Mouse (Mus musculus) layer of hippocampus, adult 18-20 months (tissue): ENCODE results near the gene Dpm2. TPM values are rescaled to one million over a fixed set of nuclear protein-coding genes. Genes with fewer than 3 reads are reported as not detected.

Experiments
- DNase-seq, 2 experiments: peaks; one replicate each; pipeline ENCODE4 v3.0.0; 2022; ENCODE audit warnings: low spot score in 2 of 2
- total RNA-seq, 2 experiments: library from RNA; stranded (reverse); gene quantifications; 2 replicates each; pipeline ENCODE4 v1.2.3; 2021

Dpm2 gene
- total RNA-seq, 2 experiments from 2014 or later = 78.9 to 81.8 TPM

DNA sequence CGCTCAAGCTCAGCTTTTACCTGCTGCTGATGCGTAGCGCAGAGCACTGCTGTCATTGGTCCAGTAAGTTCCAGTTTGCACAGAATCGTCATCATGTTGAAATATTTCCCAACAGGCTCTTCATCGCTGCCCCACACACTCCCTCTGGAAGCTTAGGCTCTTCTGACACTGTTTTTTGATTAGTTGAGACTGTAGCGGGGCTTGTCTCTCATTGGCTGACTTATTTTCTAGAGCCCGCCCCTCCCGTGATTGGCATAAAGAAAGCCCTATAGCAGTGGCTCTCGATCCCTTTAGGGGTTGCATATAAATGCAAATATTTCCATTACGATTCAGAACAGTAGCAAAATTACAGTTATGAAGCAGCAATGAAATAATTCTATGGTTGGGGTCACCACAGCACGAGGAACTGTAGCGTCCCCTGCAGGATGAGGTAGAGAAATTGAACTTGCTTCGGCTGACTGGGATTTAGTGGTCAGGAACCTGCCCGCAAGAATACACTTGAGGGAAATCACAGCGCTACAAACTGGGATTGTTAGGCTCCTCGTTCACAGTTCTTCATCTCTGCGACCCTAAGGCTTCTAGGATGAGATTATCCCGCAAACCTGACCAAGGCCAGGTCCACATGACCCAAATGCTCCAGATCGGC, 10.9 kb downstream of the Dpm2 start:
- DNase-seq = peak in 1 of 2 experiments; percentile 87

DNA sequence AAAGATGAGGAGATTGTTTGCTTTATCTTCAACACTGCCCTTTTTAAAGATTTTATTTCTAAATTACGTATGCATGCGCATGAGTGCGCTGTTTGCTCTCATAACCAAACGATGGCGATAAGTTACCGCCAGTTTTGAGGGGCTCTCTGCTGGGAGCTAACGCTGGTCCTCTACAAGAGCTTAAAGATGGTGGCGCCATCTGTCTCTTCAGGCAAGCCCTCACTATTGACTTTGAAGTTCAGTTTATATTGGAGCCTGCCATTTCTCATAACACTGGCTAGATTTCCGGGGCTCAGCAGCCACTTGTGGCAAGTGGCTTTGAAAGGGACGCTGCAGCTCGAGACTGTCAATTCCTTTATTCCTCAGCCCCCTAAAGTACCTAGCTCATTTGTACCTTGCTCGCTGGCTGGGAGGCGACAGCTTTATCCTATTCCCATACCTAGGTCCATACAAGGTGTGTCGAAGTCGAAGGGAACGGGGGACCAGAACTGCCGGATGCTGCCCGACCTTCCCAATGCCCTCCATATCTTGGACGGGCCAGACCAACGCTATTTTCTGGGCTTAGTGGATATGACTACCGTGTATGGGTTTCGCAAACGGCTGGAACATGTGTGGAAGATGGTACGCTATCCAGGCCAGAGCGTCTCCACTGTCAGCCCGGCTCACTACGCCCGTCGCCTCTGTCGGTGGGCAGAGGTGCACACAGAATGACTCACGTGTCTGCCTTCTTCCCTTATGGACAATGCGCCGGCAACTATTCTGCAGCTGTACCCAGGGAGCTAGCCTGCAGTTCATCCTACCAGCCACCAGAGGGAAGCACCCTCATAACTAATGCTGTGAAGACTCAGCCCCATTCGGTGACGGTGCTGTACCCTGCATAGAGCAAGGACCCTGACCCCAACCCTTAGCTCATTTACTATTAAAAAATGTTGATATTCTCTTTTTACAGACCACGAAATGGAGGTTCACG, 12.5 kb downstream of the Dpm2 start:
- DNase-seq = peak; percentile 71 to 96

DNA sequence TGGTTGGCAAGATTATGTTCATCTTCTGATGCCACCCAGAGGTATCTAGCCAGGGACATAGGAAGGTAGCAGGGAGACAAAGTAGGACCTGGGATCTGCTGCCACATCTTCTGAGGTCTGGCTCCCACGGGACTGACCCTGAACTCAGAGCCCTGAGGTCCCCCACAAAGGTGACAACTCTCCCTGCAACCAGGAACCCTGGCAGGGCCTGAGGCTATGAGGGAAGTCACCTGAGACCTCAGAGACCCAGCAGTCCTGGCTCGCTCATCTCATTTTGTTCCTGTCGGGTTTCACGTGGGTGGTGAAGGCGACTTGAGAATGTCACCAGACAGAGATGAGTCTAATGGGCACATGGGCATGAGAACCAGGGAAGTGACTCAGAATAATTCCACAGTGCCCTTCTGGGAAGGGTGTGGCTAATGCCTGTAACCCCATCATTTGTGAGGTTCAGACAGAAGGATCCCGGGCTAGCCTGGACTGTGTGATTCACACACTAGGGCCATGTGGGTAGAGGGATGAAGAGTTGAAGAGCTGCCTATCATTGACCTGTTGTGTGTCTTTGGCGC, 14.6 kb downstream of the Dpm2 start:
- DNase-seq = no peak

DNA sequence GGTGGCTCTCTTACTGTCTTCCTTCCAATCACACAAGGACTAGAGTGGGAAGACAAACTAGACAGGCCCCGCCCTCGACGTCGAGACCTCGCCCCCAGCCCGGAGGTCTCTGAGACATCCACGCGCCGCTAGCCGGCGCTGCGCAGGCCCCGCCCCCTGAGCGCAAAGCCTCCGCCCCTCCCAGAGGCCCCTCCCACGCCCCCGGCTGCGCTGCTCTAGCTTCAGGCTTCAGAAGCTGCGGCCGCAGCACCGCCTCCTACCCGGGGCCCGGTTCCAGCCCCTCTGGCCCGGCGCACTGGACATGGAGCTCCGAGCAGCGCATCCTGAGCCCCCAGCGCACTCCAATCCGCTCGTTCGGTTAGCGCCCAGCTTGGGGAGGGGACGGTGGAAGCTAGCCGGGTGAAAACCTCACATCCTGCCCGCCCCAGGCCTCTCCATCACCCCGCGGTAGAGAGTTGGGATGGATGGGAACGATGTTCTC, 16.3 kb downstream of the Dpm2 start, which contains the start of gene St6galnac4:
TSS of gene St6galnac4 (plus strand) at position 225 of the 481 bp plus-strand sequence.
- peak; percentile 82 to 92 for DNase-seq

DNA sequence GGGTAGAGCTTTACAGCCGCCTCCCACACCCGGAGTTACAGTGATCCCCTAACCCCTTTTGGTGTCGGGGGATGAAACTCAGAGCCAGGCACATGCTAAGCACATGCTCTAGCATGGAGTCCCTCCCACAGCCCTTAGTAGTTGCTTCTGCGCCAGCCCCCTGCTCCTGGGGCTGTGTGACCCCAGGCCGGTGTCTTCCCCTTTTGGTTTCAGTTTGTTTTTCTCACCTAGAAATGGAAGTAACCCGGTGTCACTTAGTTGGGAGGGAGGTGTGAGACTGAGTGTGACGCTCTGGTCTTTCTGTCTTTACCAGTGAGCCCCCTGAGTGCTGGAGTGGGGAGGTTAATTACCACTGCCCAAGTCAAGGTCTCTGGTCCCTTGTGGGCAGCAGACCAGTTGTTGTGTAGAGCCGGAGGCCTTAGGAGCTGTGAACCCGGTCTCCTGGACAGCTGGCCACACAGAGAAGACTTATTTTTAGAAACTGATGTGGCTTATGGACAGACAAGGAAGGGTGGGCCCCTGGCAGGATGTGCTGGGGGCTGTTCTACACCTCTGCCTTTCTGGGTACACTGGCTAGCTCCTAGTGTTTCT, 17.2 kb downstream of the Dpm2 start:
- no peak for DNase-seq

DNA sequence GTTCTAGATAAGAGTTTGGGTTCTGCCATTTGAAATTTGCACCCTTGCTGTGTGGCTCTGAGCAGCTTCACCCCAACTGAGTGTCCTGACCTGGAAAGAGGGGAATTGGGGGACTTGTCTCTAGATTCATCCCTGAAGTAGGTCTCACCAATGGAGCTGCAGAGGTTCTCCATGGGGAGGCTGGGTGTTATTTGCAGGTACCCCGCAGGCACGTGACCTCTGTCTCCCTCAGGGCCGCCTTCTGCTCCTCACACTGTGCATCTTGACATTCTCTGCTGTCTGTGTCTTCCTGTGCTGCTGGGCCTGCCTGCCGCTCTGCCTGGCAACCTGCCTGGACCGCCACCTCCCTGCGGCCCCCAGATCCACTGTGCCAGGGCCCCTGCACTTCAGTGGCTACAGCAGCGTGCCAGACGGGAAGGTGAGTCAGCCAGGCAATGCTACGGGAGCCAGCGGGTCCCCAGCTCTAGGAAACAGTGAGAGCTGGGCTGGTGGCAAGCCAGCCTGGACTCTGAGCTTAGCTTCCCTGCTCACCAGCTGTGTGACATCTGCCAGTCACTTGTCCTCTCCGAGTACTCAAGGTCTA, 18.6 kb downstream of the Dpm2 start:
- peak in 1 of 2 experiments; percentile 67 for DNase-seq

DNA sequence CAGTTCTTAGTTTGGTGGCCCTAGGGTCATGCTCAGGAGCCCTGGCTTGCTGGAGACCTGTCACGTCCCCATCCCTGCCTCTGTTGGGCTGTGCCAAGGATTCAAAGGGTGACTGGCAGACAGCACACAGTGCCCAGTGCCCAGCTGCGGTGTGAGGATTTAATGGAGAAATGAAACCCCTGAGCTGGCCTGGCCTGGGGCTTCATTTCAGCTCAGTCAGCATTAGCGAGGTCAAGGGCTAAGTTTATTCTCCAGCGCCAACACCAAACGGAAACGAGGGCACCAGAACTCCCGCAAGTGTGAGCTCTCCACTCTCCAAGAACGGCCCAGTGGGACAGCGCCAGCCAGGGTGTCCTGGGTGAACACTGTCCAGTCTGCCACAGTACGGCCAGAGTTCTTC, 19.6 kb downstream of the Dpm2 start:
- no peak for DNase-seq

DNA sequence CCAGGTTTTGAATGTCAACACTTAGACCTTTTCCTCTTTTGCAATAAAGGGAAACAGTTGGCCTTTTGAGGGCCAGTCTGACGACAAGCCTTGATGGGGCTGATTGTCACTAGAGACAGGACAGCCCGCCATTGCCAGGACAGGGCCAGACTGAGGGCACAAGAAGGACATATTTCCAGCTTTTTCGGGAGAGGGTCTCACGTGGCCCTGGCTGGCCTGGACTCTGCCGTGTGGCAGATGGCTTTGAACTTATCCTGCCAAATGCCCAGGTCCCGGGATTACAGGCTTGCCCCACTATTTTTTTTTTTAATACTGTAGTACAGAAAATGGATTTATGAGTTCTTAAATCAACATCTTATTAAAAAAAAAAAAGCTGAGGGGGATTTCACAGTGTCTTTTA, 20.6 kb downstream of the Dpm2 start:
- no peak for DNase-seq

DNA sequence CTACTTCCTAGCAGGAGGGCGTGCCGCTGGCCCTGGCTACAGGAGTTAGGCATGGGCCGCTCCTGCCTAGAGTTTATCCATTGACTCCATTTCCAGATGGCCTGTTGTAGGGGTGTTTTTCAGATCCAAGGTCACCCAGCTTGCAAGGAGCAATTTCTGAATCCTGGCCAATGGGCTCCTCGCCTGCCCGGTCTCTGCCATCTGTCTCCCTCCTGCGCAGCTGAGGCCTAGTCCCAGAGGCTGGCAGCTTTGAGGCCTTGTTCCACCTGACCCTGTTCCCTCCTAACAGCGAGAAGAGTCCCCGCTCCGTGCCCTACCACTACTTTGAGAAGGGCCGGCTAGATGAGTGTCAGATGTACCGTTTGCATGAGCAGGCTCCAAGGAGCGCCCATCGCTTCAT, 26.1 kb downstream of the Dpm2 start:
- DNase-seq = no peak

DNA sequence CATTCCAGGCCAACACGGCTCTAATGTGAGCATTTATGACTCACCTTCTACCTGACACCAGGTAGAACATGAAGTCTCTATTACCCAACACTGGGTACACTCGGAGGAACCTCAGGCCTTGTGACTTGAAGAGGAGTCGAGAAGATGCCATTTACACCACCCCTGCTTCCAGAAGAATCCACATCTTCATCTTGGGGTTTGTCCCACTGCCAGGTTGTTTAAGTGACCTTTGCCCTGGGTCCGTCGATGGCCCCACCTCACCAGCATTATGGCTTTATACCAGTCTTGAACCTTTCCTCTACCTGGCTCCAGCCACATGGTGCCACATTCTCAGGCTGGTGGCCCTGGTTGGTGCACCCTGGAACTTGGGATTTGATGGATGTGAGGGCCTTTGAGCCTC, 26.6 kb downstream of the Dpm2 start:
- no peak for DNase-seq

DNA sequence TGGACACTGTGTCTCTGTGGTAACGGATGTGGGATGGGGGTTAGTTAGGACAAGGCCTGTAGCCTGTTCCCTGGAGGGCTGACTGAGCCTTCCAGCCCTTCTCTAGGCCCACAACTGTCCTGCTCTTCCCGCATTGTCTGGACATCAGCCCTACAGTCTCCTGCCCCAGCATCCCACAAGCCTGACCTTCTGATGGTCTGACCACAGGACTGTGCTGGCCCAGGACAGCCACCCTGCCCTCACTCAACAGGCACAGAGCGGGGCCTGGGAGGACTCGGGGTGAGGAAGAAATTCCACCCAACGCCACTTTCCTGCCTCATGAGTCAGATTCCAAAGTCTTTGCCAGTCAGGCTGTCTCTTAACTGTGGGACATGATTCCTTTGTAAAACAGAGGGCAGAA, 27.0 kb downstream of the Dpm2 start:
- DNase-seq = no peak

DNA sequence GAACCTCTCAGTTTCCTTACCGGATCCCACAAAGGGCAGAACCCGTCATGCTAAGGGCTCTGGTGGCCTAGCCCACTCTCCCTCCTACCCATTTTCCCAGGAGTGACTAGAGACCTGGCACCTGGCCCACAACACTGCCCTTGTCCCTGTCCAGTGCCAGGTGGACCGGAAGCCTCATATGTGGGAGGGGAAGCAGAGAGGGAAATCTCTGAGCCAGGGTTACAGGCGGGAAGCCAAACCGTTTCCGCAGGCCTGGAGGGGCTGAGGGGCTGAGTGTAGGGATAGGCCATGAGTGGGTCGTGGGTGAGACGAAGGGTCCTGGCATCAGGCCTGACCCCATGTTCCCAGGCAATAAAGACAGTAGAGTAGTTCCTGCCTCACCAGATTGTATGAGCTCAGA, 27.8 kb downstream of the Dpm2 start:
- no peak for DNase-seq

DNA sequence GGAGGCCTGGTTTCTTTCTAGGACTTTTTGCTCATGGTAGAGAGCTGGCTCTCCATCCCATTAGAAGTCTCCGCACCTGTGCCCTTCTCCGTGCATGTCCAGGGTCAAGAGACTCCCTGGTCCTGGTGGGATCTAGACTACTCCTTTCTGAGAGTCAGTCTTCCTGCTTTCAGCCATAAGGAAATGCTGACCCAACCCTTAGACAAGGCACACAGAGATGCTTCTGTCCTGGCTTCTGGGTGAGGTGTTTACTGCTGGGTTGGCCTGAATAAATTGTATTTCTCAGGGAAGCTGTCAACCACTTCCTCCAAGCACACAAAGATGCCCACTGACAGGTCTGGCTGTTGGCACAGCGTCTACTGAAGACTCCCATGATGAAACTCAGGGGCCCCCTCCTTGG, 28.8 kb downstream of the Dpm2 start, which contains the start of gene St6galnac6:
TSS of gene St6galnac6 (plus strand) at position 301 of the 400 bp plus-strand sequence.
- DNase-seq = no peak

DNA sequence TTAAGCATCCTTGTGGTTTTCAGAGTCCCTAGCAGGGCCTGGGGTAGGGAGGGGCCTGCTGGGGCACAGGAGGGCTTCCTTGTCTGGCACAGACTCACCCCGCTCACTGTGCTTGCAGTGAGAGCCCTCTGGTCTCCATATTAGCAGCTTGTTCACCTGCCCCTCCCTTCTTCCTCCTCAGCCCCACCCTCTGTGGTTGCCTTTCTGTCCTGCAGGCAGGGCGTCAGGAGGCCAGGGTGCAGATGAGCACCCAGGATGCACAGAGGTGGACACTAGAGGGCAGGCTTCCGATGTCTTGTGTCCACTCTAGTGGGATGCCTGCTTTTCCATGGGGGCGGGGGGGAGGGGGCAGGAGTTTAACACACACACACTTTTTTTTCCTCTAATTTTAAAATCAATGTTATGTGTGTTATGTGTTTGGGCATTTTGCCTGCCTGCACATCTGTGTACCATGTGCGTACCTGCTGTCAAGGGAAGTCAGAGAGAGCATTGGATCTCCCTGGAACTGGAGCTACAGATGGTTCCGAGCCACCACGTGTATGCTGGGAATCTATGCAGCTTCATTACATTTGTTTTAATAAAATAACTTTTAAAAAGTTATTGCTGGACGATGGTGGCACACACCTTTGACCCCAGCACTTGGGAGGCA, 30.9 kb downstream of the Dpm2 start:
- no peak for DNase-seq

DNA sequence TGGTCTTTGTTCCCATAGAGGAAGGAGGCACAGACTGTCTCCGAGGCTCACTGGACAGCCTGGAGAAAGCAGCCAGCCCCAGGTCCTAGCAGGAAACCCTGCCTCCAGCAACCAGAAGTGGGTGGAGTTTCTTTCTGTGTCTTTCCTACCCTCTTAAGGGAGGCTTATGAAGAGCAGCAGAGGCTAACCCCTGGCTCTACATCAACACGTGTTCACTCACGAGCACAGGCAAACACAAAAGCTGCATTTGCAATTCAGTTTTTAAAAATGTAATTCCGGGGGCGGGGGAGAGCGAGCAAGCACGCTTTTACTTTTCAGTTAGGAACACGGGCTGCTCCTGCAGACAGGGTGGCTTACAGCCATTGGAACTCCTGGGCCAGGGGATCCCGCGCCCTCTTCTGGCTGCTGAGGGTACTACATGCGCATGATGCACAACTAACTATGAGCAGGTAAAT, 32.0 kb downstream of the Dpm2 start:
- peak; percentile 74 to 96 for DNase-seq

DNA sequence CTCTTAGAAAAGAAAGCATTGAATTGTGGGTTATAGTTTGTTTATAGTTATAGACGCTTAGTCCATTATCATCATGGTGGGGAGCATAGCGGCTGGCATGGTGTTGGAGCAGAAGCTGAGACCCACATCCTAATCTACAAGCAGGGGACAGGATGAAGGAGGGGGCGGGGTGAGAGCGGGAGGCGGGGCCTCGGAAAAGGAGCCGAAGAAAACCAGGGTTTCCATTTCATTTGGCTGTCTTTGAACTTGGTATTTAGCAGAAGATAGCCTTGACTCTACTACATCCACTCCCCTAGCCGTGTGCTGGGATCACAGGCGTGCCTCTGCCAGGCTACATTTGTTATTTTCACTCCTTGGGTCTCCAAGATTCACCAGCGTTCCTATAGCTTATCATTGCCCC, 34.0 kb downstream of the Dpm2 start:
- DNase-seq = no peak

DNA sequence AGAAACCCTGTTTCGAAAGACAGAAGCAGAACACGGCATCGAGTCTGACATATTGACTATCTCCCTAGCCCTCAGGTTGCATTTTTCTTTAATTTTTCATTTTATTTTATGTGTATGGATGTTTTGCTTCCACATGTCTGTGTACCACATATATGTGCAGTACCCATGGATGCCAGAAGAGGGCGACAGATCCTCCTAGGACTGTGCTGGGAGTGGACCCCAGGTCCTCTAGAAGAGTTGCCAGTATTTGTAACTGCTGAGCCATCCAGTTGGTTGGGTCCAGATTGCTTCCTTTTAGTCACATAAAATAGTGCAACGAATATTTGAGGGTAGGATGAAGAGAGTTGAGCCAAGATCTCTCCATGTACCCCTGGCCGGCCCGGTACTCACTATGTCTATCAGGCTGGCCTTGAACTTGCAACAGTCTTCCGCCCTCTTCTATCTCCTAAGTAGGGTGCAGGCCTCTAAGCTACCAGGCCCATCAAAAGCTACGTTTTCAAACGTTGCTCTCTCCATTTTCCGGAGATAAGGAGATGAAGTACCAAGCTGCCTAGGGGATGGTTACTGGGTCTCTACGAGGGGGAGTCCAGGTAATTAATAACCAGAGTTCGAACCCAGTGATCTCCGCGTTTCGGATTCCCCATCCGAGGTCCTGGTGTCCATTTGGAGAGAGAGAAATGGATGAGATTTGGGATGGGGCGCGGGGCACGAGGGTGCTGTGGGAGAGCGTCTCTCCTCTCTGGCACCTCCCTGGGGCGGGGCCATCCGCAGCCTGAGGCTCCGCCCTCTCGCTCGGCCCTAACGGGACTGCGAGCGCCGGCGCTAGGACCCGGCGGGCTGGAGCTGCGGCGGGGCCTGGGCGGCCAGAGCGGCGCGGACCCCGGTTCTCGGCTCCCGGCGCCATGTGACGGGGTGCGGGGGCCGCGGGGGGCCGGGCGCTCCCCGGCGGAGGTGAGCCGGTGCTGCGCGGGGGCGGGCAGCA, 35.8 kb downstream of the Dpm2 start:
- DNase-seq = peak; percentile 76 to 86

DNA sequence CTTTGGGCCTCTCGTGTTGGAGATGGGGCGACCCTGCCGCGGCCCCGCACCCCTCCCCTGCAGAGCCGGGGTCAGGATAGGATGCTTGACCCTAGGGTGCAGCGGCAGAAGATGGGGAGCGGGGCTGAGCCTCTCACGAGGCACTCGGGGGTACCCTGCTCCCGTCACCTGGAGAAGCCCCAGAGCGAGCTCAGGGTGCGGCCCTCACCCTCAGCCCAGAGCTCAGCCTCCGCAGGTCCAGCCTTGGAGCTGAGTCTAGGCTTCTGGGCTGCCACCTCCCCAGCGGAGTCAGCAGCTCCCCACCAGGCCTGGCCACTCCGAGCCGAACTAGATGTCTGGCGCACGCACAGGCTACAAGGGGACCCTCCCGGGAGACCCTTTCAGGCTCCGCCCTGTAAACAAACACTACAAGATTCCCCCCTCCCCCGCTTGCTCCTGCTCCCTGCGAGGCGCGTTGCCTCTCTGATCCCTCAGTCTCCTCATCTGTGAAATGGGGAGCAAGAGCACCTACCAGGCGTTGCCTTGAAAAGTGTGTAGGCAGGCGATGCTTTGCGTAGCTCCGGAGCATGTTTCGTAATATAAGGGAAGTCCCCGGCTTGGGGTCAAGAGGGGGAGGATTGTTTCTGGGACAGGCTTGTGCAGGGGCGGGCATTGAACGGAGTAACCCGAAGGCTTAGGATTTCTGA, 36.7 kb downstream of the Dpm2 start:
- no peak for DNase-seq
